Mouse (Mus musculus): ENCODE results near the gene Uba2.
A peak's percentile ranks its signal among the peaks of the same experiment; 100 is the strongest.

DNA sequence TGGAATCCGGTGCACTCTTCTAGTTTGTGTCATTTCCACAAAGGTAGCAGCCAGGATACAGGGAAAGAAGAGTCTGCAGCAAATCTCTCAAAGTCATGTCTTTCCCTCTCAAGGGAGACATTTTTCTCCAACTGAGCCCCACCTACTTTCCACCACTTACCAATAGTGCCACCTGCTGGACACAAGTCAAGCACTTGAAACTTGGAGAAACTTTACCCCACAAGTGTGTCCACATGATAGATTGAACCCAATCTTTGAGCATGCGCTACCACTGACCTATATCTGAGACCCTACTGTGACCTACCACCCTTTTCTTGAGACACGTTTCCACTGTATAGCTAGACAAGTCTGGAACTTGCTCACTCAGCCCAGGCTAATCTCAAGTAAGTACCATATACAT, 28.9 kb upstream of the Uba2 start:
- TF ChIP-seq ZNF384 (IDR thresholded peaks at IDR 0.05; ENCODE audit: low read depth, low read length) (peak; percentile 24; the same call in 1 of the 2 replicates), MAFK (IDR thresholded peaks at IDR 0.05; ENCODE audit: insufficient read depth, low read depth, low read length) (no peak), CHD2 (IDR thresholded peaks at IDR 0.05; ENCODE audit: low read depth, low read length) (no peak), ZC3H11A (IDR thresholded peaks at IDR 0.05; ENCODE audit: borderline replicate concordance, low read depth, low read length) (peak; percentile 18; the same call in 1 of the 2 replicates)

All from ES-E14 (cell line).